Mouse (Mus musculus): ENCODE data around the gene Tmx1.

- no peak for TF ChIP-seq POLR2A (IDR thresholded peaks at IDR 0.05; ENCODE audit: low read depth, low read length)
- TF ChIP-seq CTCF (conservative IDR thresholded peaks at IDR 0.05; ENCODE audit: insufficient read depth, insufficient read length, low read depth, low read length), result no peak
These were observed 33.1 kb downstream of the Tmx1 start for GRCm38 (mm10) chr12:70485956-70486355.

Measured in kidney, adult 2 months (tissue).